Mouse (Mus musculus) left cerebral cortex, postnatal 25 days (tissue): ENCODE data around the gene Cdc42se1. TPM values are rescaled to one million over a fixed set of nuclear protein-coding genes. Genes with fewer than 3 reads are reported as not detected.

Experiments
- DNase-seq, 2 experiments: peaks; one replicate each; pipeline ENCODE4 v3.0.0; 2022; ENCODE audit warnings: low spot score in 2 of 2, mixed read lengths in 1 of 2
- intact Hi-C: fragments of 180-260 bp; cut with DNase I; formaldehyde crosslinking; loops from one replicate; pipeline ENCODE4 v1.15.1; 2025
- total RNA-seq, 2 experiments: library from RNA; stranded (reverse); gene quantifications; 2 replicates each; pipeline ENCODE4 v1.2.3; 2021

Cdc42se1 gene
- total RNA-seq, 2 experiments from 2014 or later: 60.0 TPM

- intact Hi-C loops: no loop called here
- no peak for DNase-seq
Observed at GRCm38 (mm10) chr3:95240900-95241299, 12.4 kb downstream of the Cdc42se1 start.

DNA sequence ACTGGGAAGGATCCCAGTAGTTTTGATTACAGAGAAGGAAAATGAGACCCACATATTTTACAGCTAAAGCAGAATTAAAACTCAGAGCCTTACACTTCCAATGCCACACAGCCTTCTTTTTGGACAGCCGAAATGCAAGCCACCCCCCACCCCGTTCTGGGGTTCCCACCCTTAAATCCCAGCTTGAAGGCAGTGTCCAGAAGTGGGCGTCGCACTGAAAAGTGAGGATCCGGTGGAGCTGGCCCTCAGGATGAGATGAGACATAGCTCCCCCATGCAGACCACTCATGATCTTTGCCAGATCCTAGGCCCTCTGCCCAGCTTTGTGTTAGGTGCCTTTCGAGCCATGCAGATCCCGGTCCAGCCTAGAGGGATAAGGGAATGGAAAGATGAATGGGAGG lies 13.0 kb downstream of the Cdc42se1 start, which contains the start of gene Gm128:
Gene Gm128, minus strand, starts transcription at position 101 of the 400 bp plus-strand sequence.
- no peak for DNase-seq
- intact Hi-C loops: no loop called here

DNA sequence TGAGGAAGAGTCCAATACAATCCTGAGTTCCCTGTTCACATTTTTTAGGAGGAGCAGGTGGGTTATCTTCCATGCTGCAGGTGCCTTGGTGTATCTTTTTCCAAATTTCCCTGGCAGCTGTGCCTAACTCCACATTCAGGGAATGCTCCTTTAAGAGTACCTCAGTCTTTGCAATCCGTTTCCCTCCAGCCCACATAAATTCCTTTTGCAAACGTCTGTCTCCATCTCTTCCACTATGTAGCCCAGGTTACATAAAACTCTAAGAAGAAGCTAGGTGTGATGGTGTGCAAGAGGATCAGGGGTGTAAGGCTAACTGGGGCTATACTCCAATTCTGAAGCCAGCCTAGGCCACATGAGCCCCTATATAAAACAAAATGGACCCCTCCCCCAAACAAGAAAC lies 14.6 kb downstream of the Cdc42se1 start:
- DNase-seq: peak in 1 of 2 experiments; percentile 62
- intact Hi-C loops: no loop called here

GRCm38 (mm10) chr3:95246465-95247231 lies 18.1 kb downstream of the Cdc42se1 start:
- intact Hi-C loops: no loop called here
- peak; percentile 38 to 72 for DNase-seq

- intact Hi-C loops: no loop called here
- no peak for DNase-seq
Observed at GRCm38 (mm10) chr3:95247660-95248336, 19.3 kb downstream of the Cdc42se1 start.

GRCm38 (mm10) chr3:95250361-95250760 lies 21.8 kb downstream of the Cdc42se1 start:
- intact Hi-C loops: no loop called here
- no peak for DNase-seq

DNA sequence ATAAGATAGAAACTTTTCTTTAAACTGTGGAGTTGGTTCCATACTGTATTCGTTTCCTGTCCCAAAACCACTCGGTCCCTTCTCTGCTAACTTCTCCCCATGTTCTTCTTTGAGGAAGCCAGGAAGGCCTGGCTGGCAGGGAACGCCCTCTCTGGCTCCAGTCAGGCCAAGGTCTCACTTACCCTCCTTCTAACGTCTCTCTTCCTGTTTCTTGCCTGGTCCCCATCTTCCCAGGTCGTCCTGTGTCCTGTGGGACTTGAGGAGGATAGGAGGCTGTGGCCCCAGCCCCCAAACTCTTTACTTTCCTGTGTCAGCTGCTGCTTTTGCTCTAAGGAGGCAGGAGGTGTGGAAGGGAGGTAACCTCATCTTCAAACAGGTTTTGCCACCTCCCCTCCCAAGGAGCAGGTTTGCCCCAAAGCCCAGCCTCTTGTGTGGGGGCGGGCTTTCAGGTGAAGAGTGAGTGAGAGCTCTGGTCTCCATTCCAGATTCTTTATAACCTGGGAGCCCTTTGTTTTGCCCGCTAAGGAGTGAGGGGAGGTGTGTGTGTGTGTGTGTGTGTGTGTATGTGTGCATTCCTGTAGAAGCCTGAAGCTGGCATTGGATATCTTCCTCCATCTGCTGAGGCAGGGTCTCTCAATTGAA lies 22.4 kb downstream of the Cdc42se1 start, which contains the start of gene Bnipl:
Gene Bnipl, minus strand, starts transcription at position 411 of the 642 bp plus-strand sequence.
- intact Hi-C loops: no loop called here
- DNase-seq: no peak

- intact Hi-C loops: no loop called here
- no peak for DNase-seq
Observed at GRCm38 (mm10) chr3:95256931-95257330, 28.4 kb downstream of the Cdc42se1 start.

DNA sequence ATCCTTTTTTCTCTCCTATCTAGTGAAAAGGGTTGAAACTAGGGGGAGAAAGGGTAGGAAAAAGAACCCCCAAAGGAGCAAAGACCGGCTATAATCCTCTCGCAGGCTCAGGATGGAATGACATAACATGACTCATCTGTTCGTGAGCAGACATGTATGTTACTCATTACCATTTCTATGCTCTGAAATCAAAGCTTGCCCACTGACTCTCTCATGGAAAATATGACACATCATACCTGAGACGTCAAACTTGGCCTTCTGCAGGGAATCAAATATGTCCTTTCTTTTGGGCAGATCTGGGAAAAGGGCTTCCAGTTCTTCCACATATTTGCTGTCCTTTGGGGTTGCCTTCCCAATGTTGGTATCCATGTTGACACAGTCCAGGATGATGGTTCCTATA lies 33.4 kb downstream of the Cdc42se1 start:
- no peak for DNase-seq
- intact Hi-C loops: loop anchor here (5.0 to 10.0 kb wide), 2 partner anchors 47 to 120 kb away; partner anchors contain the start of genes Gabpb2 and Tnfaip8l2

DNA sequence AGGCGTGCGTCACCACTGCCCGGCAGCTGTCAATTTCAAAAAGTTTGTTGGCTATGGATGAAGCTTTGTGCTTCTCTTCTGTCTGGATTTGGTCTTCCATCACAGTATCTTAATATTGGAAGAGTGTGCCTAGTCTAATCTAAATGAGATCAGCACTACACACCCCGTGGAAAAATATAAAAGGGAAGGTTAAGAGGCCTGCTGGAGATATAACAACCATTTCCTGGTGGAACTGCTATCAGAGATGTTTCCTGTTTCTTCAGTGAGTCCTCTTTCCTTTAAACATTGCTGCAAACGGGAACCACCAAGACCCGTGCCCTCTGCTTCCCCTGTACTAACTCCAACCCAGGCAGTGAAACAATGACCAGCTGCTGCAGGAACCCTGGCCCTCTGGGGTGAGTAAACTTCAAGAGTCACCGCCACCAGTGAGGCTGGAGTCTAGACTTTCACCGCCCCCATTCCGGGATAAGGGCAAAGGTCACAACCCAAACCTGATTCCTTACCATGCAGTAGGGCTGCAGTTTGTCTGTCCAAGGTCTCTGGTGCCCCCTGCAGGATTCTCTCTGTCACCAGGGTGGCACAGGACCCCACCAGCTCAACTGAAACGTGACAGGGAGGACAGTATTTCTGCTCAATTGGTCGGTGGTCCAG lies 34.7 kb downstream of the Cdc42se1 start:
- peak; percentile 51 to 59 for DNase-seq
- intact Hi-C loops: loop anchor here (5.0 to 10.0 kb wide), 2 partner anchors 48 to 121 kb away; partner anchors contain the start of genes Gabpb2 and Tnfaip8l2

GRCm38 (mm10) chr3:95264724-95265123 lies 36.2 kb downstream of the Cdc42se1 start:
- intact Hi-C loops: loop anchor here (5.0 to 10.0 kb wide), 2 partner anchors 50 to 122 kb away; partner anchors contain the start of genes Gabpb2 and Tnfaip8l2

GRCm38 (mm10) chr3:95266052-95266451 lies 37.5 kb downstream of the Cdc42se1 start:
- intact Hi-C loops: loop anchor here (10.0 kb wide), 1 partner anchor 51 kb away; the partner anchor contains the start of gene Gabpb2
- no peak for DNase-seq

More at GRCm38 (mm10) chr3:95264724-95265123, 36.2 kb downstream of the Cdc42se1 start:
- peak in 1 of 2 experiments; percentile 75 for DNase-seq

- no peak for DNase-seq
- intact Hi-C loops: loop anchor here (10.0 kb wide), 1 partner anchor 53 kb away; the partner anchor contains the start of gene Gabpb2
Observed at GRCm38 (mm10) chr3:95267855-95268254, 39.3 kb downstream of the Cdc42se1 start.

DNA sequence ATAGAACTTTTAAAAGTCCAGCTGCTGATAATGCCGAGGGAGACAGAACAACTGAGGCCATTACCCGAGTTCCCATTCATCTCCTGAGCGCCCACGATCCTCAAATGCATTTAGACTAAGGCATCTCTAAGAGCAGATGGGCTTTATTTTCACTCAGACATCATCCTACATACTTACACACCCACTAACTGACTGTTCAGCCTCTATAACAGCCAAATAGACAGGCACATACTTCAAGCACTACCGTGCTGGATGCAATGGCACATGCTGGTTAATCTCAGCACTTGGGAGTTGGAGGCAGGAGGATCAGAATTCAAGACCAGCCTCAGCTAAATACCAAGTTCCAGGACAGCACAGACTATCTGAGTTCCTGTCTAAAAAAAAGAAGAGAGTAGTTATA lies 41.3 kb downstream of the Cdc42se1 start:
- DNase-seq: peak; percentile 26 to 86
- intact Hi-C loops: loop anchor here (10.0 kb wide), 1 partner anchor 55 kb away; the partner anchor contains the start of gene Gabpb2

DNA sequence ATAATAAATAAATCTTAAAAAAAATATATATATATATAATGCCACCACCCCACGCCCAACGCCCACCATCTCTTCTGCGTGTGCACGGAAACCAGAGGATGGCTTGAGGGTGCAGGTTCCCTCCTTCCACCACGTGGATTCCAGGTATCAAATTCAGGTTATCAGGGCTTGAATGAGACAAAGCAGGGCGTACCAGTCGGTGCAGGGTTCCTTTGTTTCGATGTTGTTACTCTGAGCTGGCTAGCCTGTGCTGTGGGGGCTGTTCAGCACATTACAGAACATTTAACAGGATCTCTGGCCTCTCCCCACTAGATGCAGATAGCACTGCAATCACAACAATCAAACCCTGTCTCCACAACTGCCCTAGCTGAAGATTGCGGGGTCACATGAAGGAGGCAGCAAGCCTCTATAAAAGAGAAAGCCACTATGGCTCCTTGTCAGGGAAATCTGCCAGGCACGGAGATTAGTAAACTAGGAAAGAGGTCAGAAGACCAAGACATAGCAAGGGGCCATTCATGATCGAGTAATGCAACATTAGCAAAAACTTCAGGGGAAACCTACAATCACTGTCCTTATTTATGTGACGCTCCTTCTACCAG lies 42.3 kb downstream of the Cdc42se1 start:
- intact Hi-C loops: no loop called here
- no peak for DNase-seq

GRCm38 (mm10) chr3:95273471-95273870 lies 44.9 kb downstream of the Cdc42se1 start:
- intact Hi-C loops: no loop called here
- no peak for DNase-seq

DNA sequence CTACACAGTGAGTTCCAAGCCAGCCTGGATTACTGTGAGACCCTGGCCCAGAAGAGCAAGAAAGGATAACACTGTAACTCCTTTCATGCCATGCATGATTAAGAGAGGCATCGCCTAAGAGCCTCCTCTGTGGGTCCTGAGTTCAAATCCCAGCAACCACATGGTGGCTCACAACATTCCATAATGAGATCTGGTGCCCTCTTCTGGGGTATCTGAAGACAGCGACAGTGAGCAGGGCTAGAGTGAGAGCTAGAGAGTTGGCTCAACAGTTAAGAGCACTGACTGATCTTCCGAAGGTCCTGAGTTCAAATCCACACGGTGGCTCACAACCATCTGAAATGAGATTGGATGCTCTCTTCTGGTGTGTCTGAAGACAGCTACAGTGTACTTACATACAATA lies 45.9 kb downstream of the Cdc42se1 start:
- DNase-seq: no peak
- intact Hi-C loops: no loop called here

DNA sequence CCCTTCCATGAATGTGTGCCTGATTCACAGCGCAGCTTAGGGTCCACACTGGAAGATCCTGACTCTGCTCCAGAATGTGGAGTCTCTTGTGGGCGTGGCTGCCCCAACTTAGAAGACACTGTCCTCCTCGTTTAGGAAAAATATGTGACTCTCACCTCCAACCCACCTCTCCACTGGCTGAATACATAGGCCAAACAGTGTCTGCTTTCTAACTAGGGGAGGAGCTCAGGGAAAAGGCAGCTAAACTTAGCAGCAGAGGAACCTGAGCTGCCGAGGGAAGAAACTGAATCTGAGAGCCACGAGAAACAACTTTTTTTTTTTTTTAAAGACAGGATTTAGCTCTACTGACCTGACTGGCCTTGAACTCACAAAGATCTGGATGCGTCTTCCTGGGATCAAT lies 46.6 kb downstream of the Cdc42se1 start:
- DNase-seq: no peak
- intact Hi-C loops: no loop called here

GRCm38 (mm10) chr3:95276428-95276934 lies 47.9 kb downstream of the Cdc42se1 start:
- intact Hi-C loops: no loop called here
- DNase-seq: no peak
